Mouse (Mus musculus) limb, embryonic 12.5 days (tissue): Measurements from ENCODE around the gene Enox1. TPM values are rescaled to one million over a fixed set of nuclear protein-coding genes. Genes with fewer than 3 reads are reported as not detected.

Experiments
- ATAC-seq: fragments of 200-750 bp; cut with Nextera tagmentation; 2 replicates; pipeline ENCODE4 v1.8.0; 2017; ENCODE audit warnings: low read depth, moderate TSS enrichment; ENCODE audit not compliant: insufficient number of reproducible peaks, insufficient read depth, low FRiP score, low TSS enrichment
- H3K27ac ChIP-seq: fragments of 300-500 bp; sonication (generic); 2 replicates; pipeline ENCODE4 v1.5.1; 2016; ENCODE audit warnings: mild to moderate bottlenecking, moderate library complexity
- H3K27me3 ChIP-seq: fragments of 300-500 bp; sonication (generic); 2 replicates; pipeline ENCODE4 v1.6.1; 2016; ENCODE audit warnings: mild to moderate bottlenecking, moderate library complexity
- H3K36me3 ChIP-seq: fragments of 300-500 bp; sonication (generic); 2 replicates; pipeline ENCODE4 v1.6.1; 2016; ENCODE audit warnings: mild to moderate bottlenecking, moderate library complexity
- H3K4me1 ChIP-seq: fragments of 300-500 bp; sonication (generic); replicated peaks from 2 replicates; pipeline ENCODE4 v1.6.1; 2016
- H3K4me2 ChIP-seq: fragments of 300-500 bp; sonication (generic); 2 replicates; pipeline ENCODE4 v1.6.1; 2016; ENCODE audit warnings: mild to moderate bottlenecking, moderate library complexity
- H3K4me3 ChIP-seq: fragments of 300-500 bp; sonication (generic); replicated peaks from 2 replicates; pipeline ENCODE4 v1.5.1; 2016; ENCODE audit warnings: mild to moderate bottlenecking
- H3K9ac ChIP-seq: fragments of 300-500 bp; sonication (generic); replicated peaks from 2 replicates; pipeline ENCODE4 v1.6.1; 2016; ENCODE audit warnings: mild to moderate bottlenecking, moderate library complexity
- H3K9me3 ChIP-seq: fragments of 300-500 bp; sonication (generic); 2 replicates; pipeline ENCODE4 v1.6.1; 2016; ENCODE audit warnings: mild to moderate bottlenecking, moderate library complexity
- WGBS: fragments of 180-500 bp; shearing (Covaris S2); methylation state at CpG from one replicate; pipeline ENCODE4 v1.1.7; 2016; 5-methylcytosine and 5-hydroxymethylcytosine counted together
- polyA plus RNA-seq: library from polyadenylated mRNA; unstranded; fragments of >200 nt; fragmentation: Nextera tagmentation; extraction: Ambion mirVana; gene quantifications from 2 replicates; pipeline ENCODE4 v1.2.1, GENCODE M21; 2016

Gene Enox1
- polyA plus RNA-seq, 1 experiment from 2014 or later, result 12.9 TPM

GRCm38 (mm10) chr14:77546531-77547274 is 390.1 kb downstream of the Enox1 start:
- no peak for ATAC-seq
- Histone ChIP-seq H3K9ac (no peak overlapping the region), H3K4me3 (no peak overlapping the region), H3K4me1 (peaks cover 3% of the 10 kb centered on the region; the same call in 1 of the 2 replicates), H3K36me3 (no peaks in the 10 kb centered on the region), H3K27me3 (no peaks in the 10 kb centered on the region), H3K27ac (no peak overlapping the region), H3K9me3 (no peaks in the 10 kb centered on the region), H3K4me2 (no peak overlapping the region)
- 88% methylated on average over 8 of the region's 8 CpGs for WGBS

DNA sequence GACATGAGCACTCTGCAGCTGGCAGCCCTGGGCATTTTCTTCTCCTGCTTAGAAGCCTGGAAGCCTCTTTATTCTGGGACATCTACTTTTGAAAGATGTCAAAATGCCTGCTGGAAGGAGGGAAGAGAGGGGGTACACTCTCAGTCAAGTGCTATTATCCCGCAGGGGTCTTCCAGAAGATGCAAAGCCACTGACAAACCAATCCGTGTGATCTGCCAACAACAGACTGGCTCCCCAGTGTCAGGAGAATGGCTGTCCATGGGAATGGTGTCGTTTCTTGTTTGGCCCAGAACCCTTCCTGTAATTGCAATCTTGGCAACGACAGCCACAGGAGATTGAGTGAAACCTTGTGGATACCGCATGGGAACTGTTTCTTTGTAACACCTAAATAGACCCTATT is 390.8 kb downstream of the Enox1 start:
- H3K9me3 ChIP-seq, result no peaks in the 10 kb centered on the region
- H3K4me2 ChIP-seq, result no peak overlapping the region
- no peak for ATAC-seq
- H3K27me3 ChIP-seq, result no peaks in the 10 kb centered on the region
- H3K4me1 ChIP-seq, result peaks cover 3% of the 10 kb centered on the region; the same call in 1 of the 2 replicates
- no peaks in the 10 kb centered on the region for H3K36me3 ChIP-seq
- H3K27ac ChIP-seq, result no peak overlapping the region
- H3K4me3 ChIP-seq, result no peak overlapping the region
- no peak overlapping the region for H3K9ac ChIP-seq
- WGBS, result 76% methylated on average over 5 of the region's 5 CpGs

GRCm38 (mm10) chr14:77548963-77549362 is 392.4 kb downstream of the Enox1 start:
- no peaks in the 10 kb centered on the region for H3K36me3 ChIP-seq
- H3K4me2 ChIP-seq, result no peak overlapping the region
- no peaks in the 10 kb centered on the region for H3K4me1 ChIP-seq
- 93% methylated on average over 5 of the region's 5 CpGs for WGBS
- H3K27ac ChIP-seq, result no peak overlapping the region
- no peak overlapping the region for H3K9ac ChIP-seq
- ATAC-seq, result no peak
- no peaks in the 10 kb centered on the region for H3K9me3 ChIP-seq
- no peaks in the 10 kb centered on the region for H3K27me3 ChIP-seq
- no peak overlapping the region for H3K4me3 ChIP-seq

DNA sequence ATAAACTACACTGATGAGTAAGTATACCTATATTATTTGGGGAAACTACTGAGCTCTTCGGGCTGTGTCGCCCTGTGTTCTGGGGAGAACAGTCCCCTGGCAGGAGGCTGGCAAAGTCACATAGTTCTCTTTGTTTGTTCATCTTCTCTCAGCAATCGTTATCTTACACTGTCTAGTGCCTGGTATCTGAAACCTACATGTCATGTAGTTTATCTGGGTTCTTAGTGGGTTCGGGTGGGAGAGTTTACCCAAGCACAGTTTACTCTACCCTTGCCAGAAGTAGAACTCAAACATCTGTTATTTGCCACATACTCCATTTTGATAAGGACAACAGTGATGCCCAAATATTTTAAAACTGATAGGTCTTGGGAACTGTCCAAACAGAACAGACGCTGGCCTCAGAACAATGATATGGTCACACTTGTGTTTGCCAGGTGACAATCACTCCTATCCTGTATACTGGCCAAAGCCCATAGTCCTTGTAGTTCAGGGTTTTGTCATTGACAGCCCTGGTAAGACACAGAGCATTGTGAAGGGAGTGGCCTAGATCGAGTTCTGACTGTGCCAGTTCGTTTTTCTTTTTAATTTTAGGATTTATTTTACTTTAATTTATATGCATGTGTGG is 401.0 kb downstream of the Enox1 start:
- H3K27ac ChIP-seq, result no peak overlapping the region
- 90% methylated on average over 7 of the region's 7 CpGs for WGBS
- H3K9me3 ChIP-seq, result no peaks in the 10 kb centered on the region
- no peak overlapping the region for H3K4me3 ChIP-seq
- H3K4me2 ChIP-seq, result no peak overlapping the region
- ATAC-seq, result no peak
- 0 out of 2 replicates have a peak, but pooled peaks cover 6% of the 10 kb centered on the region for H3K4me1 ChIP-seq
- H3K27me3 ChIP-seq, result no peaks in the 10 kb centered on the region
- no peaks in the 10 kb centered on the region for H3K36me3 ChIP-seq
- no peak overlapping the region for H3K9ac ChIP-seq

GRCm38 (mm10) chr14:77558910-77559309 is 402.3 kb downstream of the Enox1 start:
- Histone ChIP-seq H3K9ac (no peak overlapping the region), H3K4me1 (0 out of 2 replicates have a peak, but pooled peaks cover 6% of the 10 kb centered on the region), H3K27ac (no peak overlapping the region), H3K9me3 (no peaks in the 10 kb centered on the region), H3K4me3 (no peak overlapping the region), H3K4me2 (no peak overlapping the region), H3K36me3 (no peaks in the 10 kb centered on the region), H3K27me3 (no peaks in the 10 kb centered on the region)
- no peak for ATAC-seq
- 93% methylated on average over 3 of the region's 3 CpGs for WGBS

DNA sequence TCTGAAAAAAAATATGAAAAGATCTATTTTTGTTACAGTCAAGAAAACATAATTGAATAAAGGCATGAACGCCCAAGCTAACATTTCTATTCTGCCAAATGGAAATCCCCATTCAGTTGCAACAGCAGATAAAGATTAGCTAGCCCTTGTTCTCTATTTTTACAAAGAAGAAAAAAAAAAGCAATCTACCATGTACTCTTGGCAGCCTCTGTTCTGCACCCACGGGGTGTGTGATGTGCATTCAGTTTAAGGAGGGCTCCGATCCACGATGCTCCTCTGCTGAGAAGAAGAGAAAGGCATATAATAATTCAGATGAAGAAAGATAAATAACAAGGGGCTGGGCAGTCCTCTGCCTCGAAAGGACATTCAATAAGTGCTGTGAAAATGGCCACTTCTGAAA is 403.2 kb downstream of the Enox1 start:
- no peaks in the 10 kb centered on the region for H3K9me3 ChIP-seq
- 90% methylated on average over 5 of the region's 5 CpGs for whole genome bisulfite sequencing
- H3K36me3 ChIP-seq, result no peaks in the 10 kb centered on the region
- no peak overlapping the region for H3K4me2 ChIP-seq
- ATAC-seq, result no peak
- H3K27ac ChIP-seq, result no peak overlapping the region
- 0 out of 2 replicates have a peak, but pooled peaks cover 6% of the 10 kb centered on the region for H3K4me1 ChIP-seq
- H3K4me3 ChIP-seq, result no peak overlapping the region
- no peaks in the 10 kb centered on the region for H3K27me3 ChIP-seq
- no peak overlapping the region for H3K9ac ChIP-seq

DNA sequence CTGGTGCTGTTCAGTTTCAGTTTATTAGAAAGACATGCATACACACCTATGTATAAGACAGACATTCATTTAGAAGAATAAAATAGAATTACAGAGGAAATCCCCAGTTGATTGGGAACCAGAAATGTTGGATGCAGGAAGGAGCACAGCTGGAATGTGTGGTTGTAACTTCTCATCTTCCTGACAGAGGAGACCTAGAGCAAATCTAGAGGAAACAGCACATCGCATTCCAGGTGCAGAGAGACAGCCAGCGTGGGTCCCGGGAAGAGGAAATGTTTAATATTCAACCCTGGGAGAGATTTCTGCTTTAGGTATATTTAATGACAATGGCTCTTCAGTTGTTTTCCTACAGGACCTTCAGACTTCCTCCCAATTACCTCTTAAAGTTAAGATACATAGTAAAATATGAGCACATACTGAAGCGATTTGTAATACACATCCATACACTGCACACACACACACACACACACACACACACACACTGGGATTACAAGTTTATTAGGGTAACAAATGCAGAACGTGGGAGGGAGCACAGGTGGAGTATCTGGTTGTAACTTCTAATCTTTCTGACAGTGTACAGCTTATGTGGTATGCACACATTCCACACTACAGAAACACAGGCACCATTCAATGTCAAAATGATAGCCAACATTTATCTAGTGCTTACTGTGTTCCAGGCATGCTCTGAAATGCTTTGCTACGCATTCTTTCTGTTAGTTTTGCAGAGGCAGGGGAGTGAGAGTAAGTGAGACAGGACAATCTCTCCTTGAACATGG is 405.4 kb downstream of the Enox1 start:
- no peak overlapping the region for H3K9ac ChIP-seq
- H3K27me3 ChIP-seq, result no peaks in the 10 kb centered on the region
- ATAC-seq, result peak; percentile 56; the same call in 1 of the 2 replicates
- WGBS, result 63% methylated on average over 6 of the region's 6 CpGs
- no peak overlapping the region for H3K27ac ChIP-seq
- no peak overlapping the region for H3K4me2 ChIP-seq
- H3K4me3 ChIP-seq, result no peak overlapping the region
- no peaks in the 10 kb centered on the region for H3K9me3 ChIP-seq
- 0 out of 2 replicates have a peak, but pooled peaks cover 6% of the 10 kb centered on the region for H3K4me1 ChIP-seq
- no peaks in the 10 kb centered on the region for H3K36me3 ChIP-seq

GRCm38 (mm10) chr14:77563922-77564321 is 407.4 kb downstream of the Enox1 start:
- H3K4me3 ChIP-seq, result no peak overlapping the region
- ATAC-seq, result no peak
- 0 out of 2 replicates have a peak, but pooled peaks cover 6% of the 10 kb centered on the region for H3K4me1 ChIP-seq
- H3K27me3 ChIP-seq, result no peaks in the 10 kb centered on the region
- no peak overlapping the region for H3K27ac ChIP-seq
- H3K36me3 ChIP-seq, result no peaks in the 10 kb centered on the region
- 70% methylated on average over 5 of the region's 5 CpGs for whole genome bisulfite sequencing
- no peak overlapping the region for H3K4me2 ChIP-seq
- H3K9ac ChIP-seq, result no peak overlapping the region
- no peaks in the 10 kb centered on the region for H3K9me3 ChIP-seq

DNA sequence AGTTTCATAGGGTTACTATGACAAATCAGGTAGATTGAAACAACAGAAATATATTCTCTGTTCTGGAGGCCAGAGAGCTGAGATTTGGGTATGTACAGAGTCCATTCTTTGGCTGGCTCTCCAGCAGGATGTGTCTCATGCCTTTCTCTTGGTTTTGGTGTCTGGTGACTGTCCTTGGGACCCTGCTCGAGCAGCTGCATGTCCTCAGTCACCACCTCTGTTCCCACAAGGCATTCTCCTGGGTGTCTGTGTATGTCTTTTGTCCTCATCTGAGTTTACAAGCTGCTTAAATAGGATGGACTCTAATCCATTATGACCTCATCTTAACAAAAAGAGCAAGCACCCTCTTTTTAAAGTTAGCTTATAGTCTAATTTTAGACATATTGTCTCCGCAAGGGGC is 410.6 kb downstream of the Enox1 start:
- Histone ChIP-seq H3K9ac (no peak overlapping the region), H3K4me2 (no peak overlapping the region), H3K36me3 (no peaks in the 10 kb centered on the region), H3K27me3 (no peaks in the 10 kb centered on the region), H3K4me3 (no peak overlapping the region), H3K27ac (no peak overlapping the region), H3K4me1 (0 out of 2 replicates have a peak, but pooled peaks cover 2% of the 10 kb centered on the region), H3K9me3 (no peaks in the 10 kb centered on the region)
- WGBS, result 81% methylated on average over 2 of the region's 2 CpGs
- ATAC-seq, result no peak

- Histone ChIP-seq H3K9ac (no peak overlapping the region), H3K4me1 (peaks cover 12% of the 10 kb centered on the region; the same call in 1 of the 2 replicates), H3K36me3 (no peaks in the 10 kb centered on the region), H3K4me3 (no peak overlapping the region), H3K4me2 (no peak overlapping the region), H3K9me3 (no peaks in the 10 kb centered on the region), H3K27me3 (no peaks in the 10 kb centered on the region), H3K27ac (0 out of 2 replicates have a peak overlapping the region, but pooled peaks have one; percentile 0)
- ATAC-seq, result no peak
- WGBS, result 10% methylated on average over 3 of the region's 3 CpGs
These were observed 417.9 kb downstream of the Enox1 start for GRCm38 (mm10) chr14:77574436-77574835.

GRCm38 (mm10) chr14:77576411-77576810 is 419.8 kb downstream of the Enox1 start:
- Histone ChIP-seq H3K9ac (no peak overlapping the region), H3K4me3 (no peak overlapping the region), H3K36me3 (no peaks in the 10 kb centered on the region), H3K4me1 (peaks cover 26% of the 10 kb centered on the region), H3K4me2 (no peak overlapping the region), H3K27me3 (no peaks in the 10 kb centered on the region), H3K9me3 (no peaks in the 10 kb centered on the region), H3K27ac (no peak overlapping the region)
- no peak for ATAC-seq
- WGBS, result 77% methylated on average over 5 of the region's 5 CpGs
